Mouse (Mus musculus): ENCODE data around the gene Spag6.

DNA sequence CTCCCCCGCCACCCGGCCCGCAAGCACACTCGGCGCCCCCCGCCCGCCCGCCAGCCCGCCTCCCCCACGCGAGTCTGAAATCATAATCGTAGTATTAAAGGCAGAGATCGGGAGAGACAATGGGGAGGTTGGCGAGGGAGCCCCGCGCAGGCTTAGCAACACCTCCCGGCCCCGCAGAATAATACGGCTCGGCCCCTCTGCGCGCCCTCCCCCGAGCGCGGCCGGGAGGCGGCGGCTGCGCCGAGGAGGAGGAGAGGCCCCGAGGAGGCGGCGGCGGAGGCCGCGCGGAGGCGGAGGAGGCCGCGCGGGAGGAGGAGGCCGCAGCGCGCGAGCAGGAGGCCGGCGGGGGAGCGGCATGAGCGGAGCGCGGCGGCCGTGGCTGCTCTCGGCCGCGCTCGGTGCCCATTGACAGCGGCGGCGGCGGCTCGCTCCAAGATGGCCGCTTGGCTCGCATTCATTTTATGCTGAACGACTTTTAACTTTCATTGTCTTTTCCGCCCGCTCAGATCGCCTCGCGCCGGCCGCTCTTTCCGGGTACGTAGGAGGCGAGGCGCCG lies 16.8 kb upstream of the Spag6 start, which contains the start of gene Bmi1:
- TF ChIP-seq CTCF (IDR thresholded peaks at IDR 0.05; ENCODE audit: low read depth) (no peak), EP300 (IDR thresholded peaks at IDR 0.05; ENCODE audit: low read depth) (no peak)
